Mouse (Mus musculus): ENCODE measurements at regions not wholly inside any gene's neighbourhood (a gene's known extent, or its start where the extent isn't known, plus 50 kb on each side); places are given as distances from the start of the nearest gene placed in this dataset.

- no peak for TF ChIP-seq POLR2A (IDR thresholded peaks at IDR 0.05; ENCODE audit: extremely low read depth, insufficient read depth, low read length)
- TF ChIP-seq CTCF (IDR thresholded peaks at IDR 0.05; ENCODE audit: extremely low read depth, insufficient read depth, low read length): no peak
Measured at GRCm38 (mm10) chr13:16529036-16529435, 517.4 kb downstream of the Inhba start.
